Mouse (Mus musculus) retina, embryonic 14.5 days (tissue): ENCODE measurements around the gene Sept9.
"Not testable (repeated sequence)": the region's sequence is repeated elsewhere in the genome, so short reads cannot be mapped to it uniquely, and the experiment has no call there.

Experiments
- DNase-seq: peaks from one replicate; pipeline ENCODE4 v3.0.0-alpha.2; 2015; ENCODE audit warnings: low spot score

Sept9 gene

GRCm38 (mm10) chr11:117326867-117327600, 127.6 kb downstream of the Sept9 start:
- DNase-seq = no peak

- DNase-seq = no peak
Observed at GRCm38 (mm10) chr11:117327633-117328032, 128.2 kb downstream of the Sept9 start.

- no peak for DNase-seq
Observed at GRCm38 (mm10) chr11:117330076-117330950, 130.9 kb downstream of the Sept9 start.

GRCm38 (mm10) chr11:117330951-117331254, 131.4 kb downstream of the Sept9 start:
- DNase-seq = no peak

GRCm38 (mm10) chr11:117331361-117332241, 132.1 kb downstream of the Sept9 start:
- DNase-seq = peak; percentile 60

- peak; percentile 84 for DNase-seq
Observed at GRCm38 (mm10) chr11:117332242-117333149, 133.0 kb downstream of the Sept9 start.

GRCm38 (mm10) chr11:117333150-117333715, 133.8 kb downstream of the Sept9 start:
- no peak for DNase-seq

GRCm38 (mm10) chr11:117334101-117334500, 134.6 kb downstream of the Sept9 start:
- DNase-seq = no peak

- no peak for DNase-seq
Observed at GRCm38 (mm10) chr11:117335146-117335545, 135.7 kb downstream of the Sept9 start.

- DNase-seq = no peak
Observed at GRCm38 (mm10) chr11:117336081-117336788, 136.8 kb downstream of the Sept9 start.

- no peak for DNase-seq
Observed at GRCm38 (mm10) chr11:117337749-117338148, 138.3 kb downstream of the Sept9 start.

GRCm38 (mm10) chr11:117338503-117338902, 139.0 kb downstream of the Sept9 start:
- no peak for DNase-seq

GRCm38 (mm10) chr11:117339050-117339449, 139.6 kb downstream of the Sept9 start:
- no peak for DNase-seq

- DNase-seq = no peak
Observed at GRCm38 (mm10) chr11:117341218-117341617, 141.8 kb downstream of the Sept9 start.

- no peak for DNase-seq
Observed at GRCm38 (mm10) chr11:117342076-117342475, 142.6 kb downstream of the Sept9 start.

- not testable (repeated sequence) for DNase-seq
Observed at GRCm38 (mm10) chr11:117342490-117342889, 143.0 kb downstream of the Sept9 start.

- no peak for DNase-seq
Observed at GRCm38 (mm10) chr11:117343800-117344199, 144.3 kb downstream of the Sept9 start.

- DNase-seq = no peak
Observed at GRCm38 (mm10) chr11:117344339-117345021, 145.0 kb downstream of the Sept9 start.

GRCm38 (mm10) chr11:117345022-117345765, 145.7 kb downstream of the Sept9 start:
- DNase-seq = no peak
